Mouse (Mus musculus) right cerebral cortex, postnatal 4 days (tissue): Measurements from ENCODE around the gene Idnk.
"Not testable (repeated sequence)": the region's sequence is repeated elsewhere in the genome, so short reads cannot be mapped to it uniquely, and the experiment has no call there.

Experiments
- DNase-seq: peaks from one replicate; pipeline ENCODE4 v3.0.0-alpha.2; 2022

The Idnk gene

GRCm38 (mm10) chr13:58157447-58158098 is at the start of gene Idnk:
Gene Idnk, plus strand, starts transcription at chr13:58157649.
- peak; percentile 76 for DNase-seq

DNA sequence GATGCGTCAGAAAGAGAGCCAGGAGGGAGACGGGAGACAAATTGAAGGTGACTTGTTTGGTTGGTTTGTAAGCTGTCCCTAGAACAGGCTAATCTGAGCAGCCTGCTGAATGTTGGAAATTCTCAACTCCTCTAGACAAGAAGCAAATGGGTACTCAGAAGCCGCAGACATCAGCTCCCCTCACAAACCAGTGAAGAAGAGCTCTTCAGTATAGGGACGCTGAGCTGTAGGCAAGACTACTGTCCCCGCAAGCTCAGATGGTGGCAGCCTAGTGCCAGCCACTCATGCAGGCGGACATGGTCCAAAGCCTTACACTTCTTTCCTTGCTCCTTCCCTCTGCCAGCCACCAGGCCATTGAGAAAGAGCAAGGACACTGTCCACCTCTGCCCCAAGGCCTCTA is 46.1 kb upstream of the Idnk start:
- DNase-seq, result no peak

- DNase-seq, result no peak
Observed at GRCm38 (mm10) chr13:58112191-58112590, 45.3 kb upstream of the Idnk start.

DNA sequence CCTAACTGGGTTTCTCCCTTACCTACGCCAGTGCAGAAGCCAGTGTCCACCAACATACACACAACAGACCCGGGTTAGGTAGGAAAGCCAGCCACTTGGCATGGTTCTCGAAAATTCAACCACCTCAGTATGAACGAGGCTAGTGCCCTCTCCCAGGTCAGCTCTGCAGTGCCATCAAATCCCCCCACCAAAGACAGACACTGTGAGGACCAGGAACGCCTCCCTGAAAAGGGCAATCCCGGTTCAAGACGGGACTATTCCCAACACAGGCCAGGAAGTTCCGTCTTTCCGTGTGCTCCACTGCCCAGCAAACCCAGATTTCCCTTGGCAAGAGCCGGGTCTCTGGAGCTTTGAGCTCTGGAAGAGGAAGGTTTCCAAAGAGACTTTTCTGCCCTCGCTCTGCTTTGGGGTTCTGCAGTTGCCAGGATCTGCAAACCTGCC is 44.8 kb upstream of the Idnk start:
- DNase-seq, result peak; percentile 19

- peak; percentile 84 for DNase-seq
Observed at GRCm38 (mm10) chr13:58113061-58113900, 44.2 kb upstream of the Idnk start, which contains the start of gene Klhl3. Gene Klhl3, minus strand, starts transcription at chr13:58113592.

DNA sequence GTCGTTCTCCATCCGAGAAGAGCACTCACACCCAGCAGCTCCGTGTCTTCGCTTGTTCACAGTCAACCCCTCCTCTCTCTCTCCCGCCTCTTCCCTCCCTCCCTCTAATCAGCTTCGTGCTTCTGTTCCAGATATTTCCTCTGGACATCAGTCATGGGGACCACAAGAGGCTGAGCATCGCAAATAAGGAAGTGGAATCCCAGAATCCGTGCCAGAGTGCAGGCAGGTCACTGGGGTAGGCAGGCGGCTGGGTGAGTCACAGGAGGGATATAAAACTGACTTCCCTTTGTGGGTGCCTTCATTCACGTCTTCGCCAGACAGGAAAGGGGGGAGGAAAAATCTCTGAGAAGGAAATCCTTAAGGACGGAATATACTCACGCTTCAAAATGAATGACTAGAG is 42.2 kb upstream of the Idnk start:
- no peak for DNase-seq

DNA sequence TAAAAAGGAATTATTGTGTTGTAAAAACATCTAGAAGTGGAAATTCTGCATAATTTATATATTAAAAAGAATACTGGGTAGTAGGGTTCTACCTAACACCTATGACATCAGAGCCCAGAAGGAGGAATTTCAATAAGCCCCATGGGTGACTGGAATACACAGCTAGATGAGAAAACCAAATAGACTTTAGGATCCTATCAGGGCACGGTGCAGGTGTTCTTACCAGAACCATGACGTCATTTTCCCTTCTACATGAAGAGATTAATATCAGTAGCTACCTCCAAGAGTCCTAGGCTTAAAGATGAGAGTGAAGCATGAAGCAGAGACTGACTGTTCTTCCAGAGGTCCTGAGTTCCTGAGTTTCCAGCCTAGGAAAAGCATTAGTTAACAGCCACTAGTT is 40.6 kb upstream of the Idnk start:
- no peak for DNase-seq

GRCm38 (mm10) chr13:58117318-58118017 is 40.0 kb upstream of the Idnk start:
- peak; percentile 67 for DNase-seq

DNA sequence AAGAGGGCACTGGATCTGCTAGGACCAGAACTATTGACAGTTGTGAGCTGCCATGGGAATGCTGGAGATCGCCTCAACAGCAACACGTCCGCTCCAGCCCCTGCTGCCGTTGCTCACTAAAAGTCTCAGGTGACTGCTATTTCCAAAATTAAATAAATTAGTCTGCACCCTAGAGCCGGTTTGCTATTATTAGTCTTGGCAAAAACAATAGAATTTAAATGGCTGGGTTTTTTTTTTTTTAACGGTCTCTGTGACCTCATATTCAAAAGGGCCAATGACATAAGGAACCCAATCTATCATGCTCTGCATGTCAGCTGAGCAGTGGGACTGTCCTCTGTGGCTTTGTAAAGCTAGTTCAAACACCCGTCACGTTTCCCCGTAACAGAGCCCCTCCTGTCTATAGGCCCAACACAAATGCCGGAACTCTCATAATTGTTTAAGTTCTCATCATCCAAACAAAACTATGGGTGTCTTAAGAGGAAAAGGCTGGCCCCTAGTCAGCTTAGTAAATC is 34.6 kb upstream of the Idnk start:
- DNase-seq, result no peak

DNA sequence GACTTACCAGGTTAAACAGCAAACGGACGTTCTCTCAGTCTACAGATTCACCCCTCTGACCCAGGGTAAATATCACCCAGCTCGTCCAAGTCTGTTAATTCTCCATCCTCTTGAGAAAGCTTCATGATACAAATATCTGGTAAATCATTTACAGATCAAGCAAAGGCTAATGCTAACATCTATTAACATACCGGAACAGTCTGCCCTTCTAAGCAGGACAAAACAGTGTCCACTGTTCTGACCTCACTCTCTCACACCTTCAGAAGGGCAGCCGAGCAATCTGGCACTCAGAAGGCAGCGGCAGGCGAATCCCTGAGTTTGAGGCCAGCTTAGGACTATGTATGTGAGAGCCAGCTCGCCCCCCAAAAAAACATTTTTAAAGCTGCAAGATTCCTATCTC is 34.1 kb upstream of the Idnk start:
- no peak for DNase-seq

DNA sequence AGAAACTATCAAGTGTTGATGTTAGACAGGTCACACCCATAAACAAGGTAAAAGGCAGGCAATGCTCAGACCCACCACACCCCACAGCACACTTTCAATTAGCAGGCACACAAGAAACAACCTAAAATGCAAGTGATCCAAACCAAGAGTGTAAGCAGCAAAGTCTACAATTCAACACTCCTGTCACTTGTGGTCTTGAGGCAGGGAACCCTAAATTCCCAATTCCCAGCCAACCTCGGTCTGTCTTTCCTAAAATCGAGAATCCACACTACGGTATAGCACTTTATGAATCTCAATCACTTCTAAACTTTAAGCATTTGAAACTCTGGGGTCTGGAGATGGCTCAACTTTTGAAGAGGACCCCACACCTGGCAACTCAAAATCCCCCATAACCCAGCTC is 33.2 kb upstream of the Idnk start:
- DNase-seq, result no peak

GRCm38 (mm10) chr13:58124989-58125388 is 32.5 kb upstream of the Idnk start:
- DNase-seq, result no peak

DNA sequence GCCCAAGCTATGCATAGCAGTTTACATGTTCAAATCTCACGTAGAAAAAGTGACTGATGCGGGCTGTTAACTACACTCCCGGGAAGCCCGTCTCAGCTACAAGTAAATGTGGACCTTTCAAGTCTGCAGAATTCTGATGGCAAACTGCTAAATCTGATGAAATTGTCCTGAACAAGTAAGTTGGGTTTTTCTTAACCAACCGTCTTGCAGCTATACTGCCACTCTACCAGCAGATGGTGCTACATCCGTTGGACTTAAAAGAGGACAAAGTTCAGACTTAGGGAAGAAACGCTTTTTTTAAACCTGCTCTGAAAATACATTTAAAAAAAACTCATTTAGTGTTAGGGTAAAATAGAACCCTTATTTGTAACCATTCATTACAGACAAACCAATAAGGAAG is 31.3 kb upstream of the Idnk start:
- no peak for DNase-seq

GRCm38 (mm10) chr13:58126862-58127765 is 30.3 kb upstream of the Idnk start:
- peak; percentile 38 for DNase-seq

DNA sequence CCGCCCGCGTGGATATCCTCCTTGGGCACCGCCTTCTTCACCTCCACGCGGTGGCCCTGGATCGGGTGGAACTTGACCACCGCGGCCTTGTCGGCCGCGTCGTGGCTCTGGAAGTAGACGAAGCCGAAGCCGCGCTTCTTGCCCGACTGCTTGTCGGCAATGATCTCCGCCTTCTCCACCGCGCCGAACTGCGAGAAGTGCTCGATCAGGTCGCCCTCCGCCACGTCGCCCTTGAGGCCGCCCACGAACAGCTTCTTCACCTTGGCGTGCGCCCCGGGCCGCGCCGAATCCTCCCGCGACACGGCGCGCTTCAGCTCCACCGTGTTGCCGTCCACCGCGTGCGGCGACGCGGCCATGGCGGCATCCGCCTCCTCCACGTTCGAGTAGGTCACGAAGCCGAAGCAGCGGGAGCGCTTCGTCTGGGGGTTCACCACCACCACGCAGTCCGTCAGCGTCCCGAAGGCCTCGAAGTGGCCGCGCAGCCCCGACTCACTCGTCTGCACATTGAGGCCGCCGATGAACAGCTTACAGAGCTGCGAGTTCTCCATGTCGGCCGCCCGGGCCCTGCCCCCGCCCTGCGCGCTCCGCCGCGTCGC is 29.6 kb upstream of the Idnk start:
- DNase-seq, result peak; percentile 65

- peak; percentile 98 for DNase-seq
Observed at GRCm38 (mm10) chr13:58128396-58128767, 29.1 kb upstream of the Idnk start, which contains the start of gene Hnrnpa0. Gene Hnrnpa0, minus strand, starts transcription at chr13:58128556.

DNA sequence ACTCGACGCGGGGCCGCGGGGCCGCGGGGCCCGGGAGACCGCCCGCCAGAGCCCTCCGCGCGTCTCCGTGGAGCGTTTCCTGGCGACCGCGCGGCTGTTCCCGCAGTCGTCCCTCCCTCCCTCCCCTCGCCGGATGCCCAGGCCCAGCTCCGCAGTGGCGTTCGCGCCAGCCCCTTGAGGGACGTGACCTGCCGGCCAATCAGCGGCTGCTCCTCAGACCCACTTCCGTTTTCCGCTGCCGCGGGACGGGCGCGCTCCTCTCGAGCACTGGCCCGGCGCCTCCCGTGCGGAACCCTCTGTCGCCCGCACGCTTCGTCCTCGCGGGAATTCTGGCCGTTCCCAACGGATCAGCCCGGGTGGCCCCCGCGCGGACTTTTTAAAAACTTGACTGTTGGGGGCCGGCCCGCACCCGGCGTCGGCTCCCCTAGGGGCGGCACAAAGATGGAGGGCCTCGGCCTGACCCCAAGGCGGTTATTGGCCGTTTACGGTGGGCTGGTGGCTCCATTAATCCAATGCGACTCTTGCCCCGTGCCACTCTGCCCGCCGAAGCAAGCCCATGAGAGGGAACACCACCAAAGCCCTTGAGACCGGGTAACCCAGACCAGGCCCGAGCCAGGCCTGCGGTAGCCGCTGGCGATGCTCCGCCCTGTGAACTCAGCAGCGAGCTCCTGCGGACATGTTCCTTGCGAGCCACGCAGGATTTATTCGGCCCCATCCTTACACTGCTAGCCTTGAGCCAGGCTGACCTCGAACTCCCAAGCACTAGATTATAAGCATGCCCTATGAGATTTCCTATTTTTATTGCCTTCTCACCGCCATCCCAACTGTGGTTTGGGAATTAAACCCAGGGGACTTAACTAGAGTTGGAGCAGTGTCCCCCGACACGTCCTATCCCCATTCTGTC is 28.4 kb upstream of the Idnk start:
- DNase-seq, result peak; percentile 95

GRCm38 (mm10) chr13:58129687-58130246 is 27.7 kb upstream of the Idnk start:
- DNase-seq, result no peak

DNA sequence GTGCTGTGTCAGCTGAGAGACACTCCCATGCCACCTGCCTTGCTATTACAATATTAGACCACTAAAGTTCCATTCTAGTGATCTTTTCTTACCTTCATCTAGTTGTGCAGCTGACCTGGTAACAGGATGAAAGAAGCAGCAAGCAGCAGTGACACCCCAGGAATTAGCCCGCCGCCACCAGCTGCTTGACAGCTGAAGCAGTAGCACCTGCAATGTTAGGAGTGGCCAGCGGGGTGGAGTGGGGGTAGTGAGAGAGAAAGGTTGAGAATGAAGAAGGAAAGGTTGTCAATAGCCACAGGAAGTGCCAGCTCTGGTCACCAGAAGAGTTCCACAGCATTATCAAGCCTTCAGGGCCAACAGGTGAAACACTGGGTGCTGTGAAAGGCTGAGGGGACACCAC is 25.8 kb upstream of the Idnk start:
- no peak for DNase-seq

DNA sequence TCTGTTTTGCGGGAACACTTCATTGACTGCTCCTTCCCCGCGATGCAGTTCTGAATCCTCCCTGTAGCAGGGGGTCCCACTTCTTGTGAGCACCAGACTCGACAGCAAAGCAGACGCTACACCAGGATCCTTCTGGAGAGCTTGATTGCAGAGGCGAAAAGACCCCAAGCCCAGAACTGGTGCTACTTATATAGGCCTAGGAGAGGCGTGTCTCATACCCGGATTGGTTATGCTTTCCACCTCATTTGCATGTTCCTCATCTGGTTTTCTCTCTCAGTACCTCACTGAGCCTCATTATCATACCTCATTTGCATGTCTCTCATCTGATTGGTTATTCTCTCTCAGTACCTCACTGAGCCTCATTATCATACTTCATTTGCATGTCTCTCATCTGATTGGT is 10.8 kb upstream of the Idnk start:
- DNase-seq, result not testable (repeated sequence)
